Mouse (Mus musculus) midbrain, embryonic 15.5 days (tissue): ENCODE measurements at regions not wholly inside any gene's neighbourhood (a gene's known extent, or its start where the extent isn't known, plus 50 kb on each side); places are given as distances from the start of the nearest gene placed in this dataset.

ENCODE experiments used
- ATAC-seq: fragments of 200-750 bp; cut with Nextera tagmentation; replicated peaks from 2 replicates; pipeline ENCODE4 v1.8.0; 2017; ENCODE audit warnings: moderate TSS enrichment
- H3K27ac ChIP-seq: fragments of 300-500 bp; sonication (generic); 2 replicates; pipeline ENCODE4 v1.5.1; 2015; ENCODE audit warnings: mild to moderate bottlenecking, inconsistent platforms
- H3K27me3 ChIP-seq: fragments of 300-500 bp; sonication (generic); replicated peaks from 2 replicates; pipeline ENCODE4 v1.6.1; 2015; ENCODE audit warnings: inconsistent platforms
- H3K36me3 ChIP-seq: fragments of 300-500 bp; sonication (generic); replicated peaks from 2 replicates; pipeline ENCODE4 v1.6.1; 2015; ENCODE audit warnings: inconsistent platforms
- H3K4me1 ChIP-seq: fragments of 300-500 bp; sonication (generic); 2 replicates; pipeline ENCODE4 v1.6.1; 2015; ENCODE audit warnings: inconsistent platforms
- H3K4me2 ChIP-seq: fragments of 300-500 bp; sonication (generic); 2 replicates; pipeline ENCODE4 v1.6.1; 2015; ENCODE audit warnings: inconsistent platforms, mild to moderate bottlenecking, moderate library complexity
- H3K4me3 ChIP-seq: fragments of 300-500 bp; sonication (generic); 2 replicates; pipeline ENCODE4 v1.5.1; 2015; ENCODE audit warnings: mild to moderate bottlenecking, inconsistent platforms
- H3K9ac ChIP-seq: fragments of 300-500 bp; sonication (generic); 2 replicates; pipeline ENCODE4 v1.6.1; 2015; ENCODE audit warnings: mild to moderate bottlenecking, inconsistent platforms
- H3K9me3 ChIP-seq: fragments of 300-500 bp; sonication (generic); 2 replicates; pipeline ENCODE4 v1.6.1; 2016; ENCODE audit warnings: inconsistent platforms
- WGBS: fragments of 180-500 bp; shearing (Covaris S2); methylation state at CpG from one replicate; pipeline ENCODE4 v1.1.7; 2015; ENCODE audit warnings: mixed read lengths; 5-methylcytosine and 5-hydroxymethylcytosine counted together

DNA sequence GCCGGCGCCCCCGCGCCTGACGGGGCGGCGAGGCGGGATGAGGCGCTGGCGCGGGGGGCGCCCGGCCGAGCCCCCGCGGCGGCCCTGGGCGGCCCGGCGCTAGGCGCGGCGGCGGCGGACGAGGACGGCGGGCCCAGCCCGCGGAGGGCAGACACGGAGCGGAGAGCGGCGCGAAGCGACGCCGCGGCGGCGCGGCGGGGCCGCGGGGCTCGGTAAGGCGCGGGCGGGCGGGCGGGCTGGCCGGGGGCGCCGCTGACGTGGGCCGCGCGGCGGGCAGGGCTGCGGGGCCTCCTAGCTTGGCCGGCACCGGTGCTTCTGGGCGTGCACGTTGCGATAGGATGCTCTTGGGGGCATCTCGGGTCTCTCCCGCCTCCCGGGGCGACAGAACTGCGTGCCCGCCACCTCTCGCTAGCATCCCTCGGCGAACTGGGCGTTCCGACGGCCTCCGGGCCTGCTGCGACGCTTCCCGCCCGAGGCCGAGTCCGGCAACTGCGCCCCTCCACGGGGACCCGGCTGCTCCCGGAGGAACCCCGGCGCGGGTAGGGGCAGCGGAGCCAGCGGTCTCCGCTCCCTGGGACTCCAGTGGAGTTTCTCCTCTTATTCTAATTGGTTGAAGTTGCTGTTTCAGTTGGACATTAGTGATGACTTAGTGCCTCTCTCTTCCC is 83.3 kb upstream of the Arhgap32 start:
- Histone ChIP-seq H3K27me3 (no peaks in the 10 kb centered on the region), H3K9me3 (no peaks in the 10 kb centered on the region), H3K4me3 (peak overlapping the region; percentile 89), H3K4me2 (peak overlapping the region; percentile 77), H3K4me1 (peaks cover 23% of the 10 kb centered on the region), H3K36me3 (no peaks in the 10 kb centered on the region), H3K9ac (peak overlapping the region; percentile 83), H3K27ac (peak overlapping the region; percentile 94)
- WGBS, result under 1% methylated on average over 69 of the region's 94 CpGs
- peak; percentile 77 for ATAC-seq

GRCm38 (mm10) chr9:32033937-32034336 is 82.0 kb upstream of the Arhgap32 start:
- H3K36me3 ChIP-seq, result no peaks in the 10 kb centered on the region
- ATAC-seq, result no peak
- H3K4me3 ChIP-seq, result peak overlapping the region; percentile 89
- WGBS, result 11% methylated on average over 6 of the region's 6 CpGs
- no peaks in the 10 kb centered on the region for H3K27me3 ChIP-seq
- H3K27ac ChIP-seq, result no peak overlapping the region
- peaks cover 34% of the 10 kb centered on the region for H3K4me1 ChIP-seq
- peak overlapping the region; percentile 77 for H3K4me2 ChIP-seq
- peak overlapping the region; percentile 28; the same call in 1 of the 2 replicates for H3K9ac ChIP-seq
- H3K9me3 ChIP-seq, result no peaks in the 10 kb centered on the region

- H3K27ac ChIP-seq, result no peak overlapping the region
- H3K27me3 ChIP-seq, result no peaks in the 10 kb centered on the region
- 92% methylated on average over 2 of the region's 2 CpGs for WGBS
- no peaks in the 10 kb centered on the region for H3K36me3 ChIP-seq
- no peak overlapping the region for H3K4me2 ChIP-seq
- peaks cover 14% of the 10 kb centered on the region for H3K4me1 ChIP-seq
- H3K9me3 ChIP-seq, result no peaks in the 10 kb centered on the region
- H3K4me3 ChIP-seq, result no peak overlapping the region
- H3K9ac ChIP-seq, result no peak overlapping the region
- ATAC-seq, result no peak
Observed at GRCm38 (mm10) chr9:32039999-32040398, 75.9 kb upstream of the Arhgap32 start.

DNA sequence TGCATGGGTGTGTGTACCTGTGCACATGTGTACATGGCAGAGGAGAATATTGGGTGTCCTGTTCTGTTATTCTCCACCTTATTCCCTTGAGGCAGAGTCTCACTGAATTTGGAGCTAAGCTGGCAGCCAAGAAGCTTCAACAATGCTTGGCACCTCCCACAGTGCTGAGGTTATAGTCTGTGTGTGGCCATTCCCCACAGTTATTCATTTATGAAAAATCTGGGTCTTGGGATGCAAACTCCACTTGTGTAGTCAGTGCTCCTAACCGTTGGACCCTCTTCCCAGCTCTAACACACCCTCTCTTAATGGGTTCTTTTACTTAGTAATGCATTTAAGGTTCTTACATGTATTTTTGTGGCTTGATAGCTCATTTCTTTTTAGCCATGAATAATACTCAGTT is 72.6 kb upstream of the Arhgap32 start:
- H3K9ac ChIP-seq, result no peak overlapping the region
- no peak overlapping the region for H3K4me3 ChIP-seq
- 75% methylated on average over 1 of the region's 1 CpGs for WGBS
- no peaks in the 10 kb centered on the region for H3K27me3 ChIP-seq
- H3K4me1 ChIP-seq, result peaks cover 7% of the 10 kb centered on the region; the same call in 1 of the 2 replicates
- no peaks in the 10 kb centered on the region for H3K9me3 ChIP-seq
- no peak for ATAC-seq
- H3K4me2 ChIP-seq, result no peak overlapping the region
- H3K27ac ChIP-seq, result no peak overlapping the region
- no peaks in the 10 kb centered on the region for H3K36me3 ChIP-seq

GRCm38 (mm10) chr9:32046791-32047190 is 69.1 kb upstream of the Arhgap32 start:
- Histone ChIP-seq H3K4me2 (no peak overlapping the region), H3K36me3 (no peaks in the 10 kb centered on the region), H3K27me3 (no peaks in the 10 kb centered on the region), H3K27ac (no peak overlapping the region), H3K9ac (no peak overlapping the region), H3K4me3 (no peak overlapping the region), H3K4me1 (peaks cover 4% of the 10 kb centered on the region; the same call in 1 of the 2 replicates), H3K9me3 (no peaks in the 10 kb centered on the region)
- ATAC-seq, result no peak
- 96% methylated on average over 3 of the region's 3 CpGs for WGBS

DNA sequence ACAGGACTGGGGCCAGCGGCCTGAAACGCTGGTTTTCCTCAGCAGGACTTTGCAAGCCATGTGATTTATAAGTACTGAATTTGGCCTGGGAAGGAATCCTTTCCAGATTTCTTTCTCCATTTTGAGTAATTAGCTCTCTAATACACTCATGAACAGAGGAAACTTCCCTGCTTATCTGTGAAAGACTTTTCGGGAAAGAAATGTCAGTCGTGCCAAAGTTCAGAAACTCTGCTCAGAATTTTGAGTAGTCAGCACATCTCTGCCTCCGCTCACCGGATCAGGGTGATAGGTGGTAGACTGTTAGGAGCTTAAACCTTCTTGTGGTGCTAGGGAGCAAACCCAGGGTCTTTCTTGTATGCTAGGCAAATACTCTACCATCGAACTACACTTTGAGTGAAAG is 67.0 kb upstream of the Arhgap32 start:
- Histone ChIP-seq H3K9me3 (no peaks in the 10 kb centered on the region), H3K27ac (no peak overlapping the region), H3K4me3 (no peak overlapping the region), H3K4me2 (no peak overlapping the region), H3K9ac (no peak overlapping the region), H3K36me3 (no peaks in the 10 kb centered on the region), H3K27me3 (no peaks in the 10 kb centered on the region), H3K4me1 (peaks cover 7% of the 10 kb centered on the region)
- WGBS, result 77% methylated on average over 7 of the region's 7 CpGs
- no peak for ATAC-seq

- H3K4me2 ChIP-seq, result no peak overlapping the region
- no peaks in the 10 kb centered on the region for H3K36me3 ChIP-seq
- peaks cover 11% of the 10 kb centered on the region for H3K4me1 ChIP-seq
- 87% methylated on average over 6 of the region's 6 CpGs for WGBS
- H3K9me3 ChIP-seq, result no peaks in the 10 kb centered on the region
- H3K4me3 ChIP-seq, result no peak overlapping the region
- no peak overlapping the region for H3K9ac ChIP-seq
- no peak overlapping the region for H3K27ac ChIP-seq
- ATAC-seq, result no peak
- no peaks in the 10 kb centered on the region for H3K27me3 ChIP-seq
Observed at GRCm38 (mm10) chr9:32049546-32049945, 66.4 kb upstream of the Arhgap32 start.

- Histone ChIP-seq H3K9ac (no peak overlapping the region), H3K4me1 (peaks cover 7% of the 10 kb centered on the region), H3K4me2 (no peak overlapping the region), H3K27me3 (no peaks in the 10 kb centered on the region), H3K27ac (no peak overlapping the region), H3K36me3 (no peaks in the 10 kb centered on the region), H3K9me3 (no peaks in the 10 kb centered on the region), H3K4me3 (no peak overlapping the region)
- 59% methylated on average over 4 of the region's 4 CpGs for WGBS
- no peak for ATAC-seq
Observed at GRCm38 (mm10) chr9:32053886-32054615, 61.9 kb upstream of the Arhgap32 start.

DNA sequence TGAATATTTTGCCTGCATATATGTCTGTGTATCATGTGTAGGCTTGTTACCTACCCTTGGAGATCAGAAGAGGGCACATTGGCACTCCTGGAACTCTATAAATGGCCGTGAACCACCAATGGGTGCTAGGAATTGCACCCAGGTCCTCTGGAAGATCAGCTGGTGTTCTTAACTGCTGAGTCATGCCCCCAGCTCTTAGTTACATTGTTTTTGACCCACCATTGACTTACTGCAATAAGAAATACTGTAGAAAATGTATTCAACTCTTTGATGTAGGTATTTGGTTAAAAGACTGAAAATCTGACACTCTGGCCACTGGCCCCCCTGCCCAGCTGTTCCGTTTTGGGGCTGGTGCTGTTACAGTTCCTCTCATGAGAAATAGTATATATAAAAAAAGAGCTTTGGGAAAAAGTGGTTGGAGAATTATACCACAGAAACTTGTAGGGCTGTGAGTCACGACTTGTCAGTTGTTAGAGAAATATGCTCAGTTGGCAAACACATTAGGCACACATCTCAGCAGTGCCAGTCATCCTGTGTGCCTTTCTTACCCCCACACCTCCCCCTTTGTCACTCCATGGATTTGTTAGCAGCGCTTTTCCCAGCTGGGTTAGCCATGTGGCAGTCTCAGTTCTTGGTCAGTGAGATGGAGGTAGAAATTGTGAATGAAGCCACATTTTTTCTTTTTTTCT is 58.4 kb upstream of the Arhgap32 start:
- Histone ChIP-seq H3K4me3 (no peak overlapping the region), H3K27ac (no peak overlapping the region), H3K9ac (no peak overlapping the region), H3K4me1 (peaks cover 6% of the 10 kb centered on the region), H3K4me2 (no peak overlapping the region), H3K36me3 (no peaks in the 10 kb centered on the region), H3K27me3 (no peaks in the 10 kb centered on the region), H3K9me3 (no peaks in the 10 kb centered on the region)
- ATAC-seq, result no peak
- 89% methylated on average over 4 of the region's 4 CpGs for WGBS

- Histone ChIP-seq H3K4me3 (no peak overlapping the region), H3K9me3 (no peaks in the 10 kb centered on the region), H3K27me3 (no peaks in the 10 kb centered on the region), H3K27ac (no peak overlapping the region), H3K4me1 (peaks cover 3% of the 10 kb centered on the region; the same call in 1 of the 2 replicates), H3K9ac (no peak overlapping the region), H3K4me2 (no peak overlapping the region), H3K36me3 (no peaks in the 10 kb centered on the region)
- WGBS, result 75% methylated on average over 4 of the region's 4 CpGs
- no peak for ATAC-seq
Observed at GRCm38 (mm10) chr9:32062740-32063139, 53.2 kb upstream of the Arhgap32 start.

GRCm38 (mm10) chr9:32063541-32063940 is 52.4 kb upstream of the Arhgap32 start:
- Histone ChIP-seq H3K4me3 (no peak overlapping the region), H3K9me3 (no peaks in the 10 kb centered on the region), H3K36me3 (no peaks in the 10 kb centered on the region), H3K4me2 (no peak overlapping the region), H3K27ac (no peak overlapping the region), H3K9ac (no peak overlapping the region), H3K27me3 (no peaks in the 10 kb centered on the region), H3K4me1 (peaks cover 3% of the 10 kb centered on the region; the same call in 1 of the 2 replicates)
- ATAC-seq, result no peak
- 58% methylated on average over 6 of the region's 6 CpGs for WGBS

DNA sequence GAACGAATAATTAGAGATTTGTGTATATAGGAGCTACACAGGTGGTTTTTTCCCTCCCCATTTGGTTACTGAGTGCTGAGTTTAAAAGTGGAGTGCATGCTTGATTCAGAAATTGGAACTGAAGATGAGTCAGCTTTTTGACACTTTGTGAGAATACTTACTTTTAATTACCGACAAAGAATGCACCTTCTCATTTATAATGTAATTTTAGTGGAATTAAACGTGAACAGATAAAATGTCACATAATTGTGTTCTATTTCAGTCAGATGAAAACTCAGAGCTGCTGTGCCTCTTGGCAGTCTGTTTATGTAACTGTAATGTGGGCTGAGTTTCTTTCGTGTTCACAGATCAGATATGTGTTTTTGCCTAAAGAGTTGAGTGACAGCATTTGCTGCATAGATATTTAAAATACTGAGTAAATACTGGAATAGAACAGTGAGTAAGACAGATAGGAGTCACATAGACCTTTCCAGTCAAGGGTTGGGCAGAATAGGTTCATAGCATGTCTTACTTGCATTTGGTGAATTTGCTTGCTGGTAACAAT is 51.9 kb upstream of the Arhgap32 start:
- H3K4me1 ChIP-seq, result peaks cover 3% of the 10 kb centered on the region; the same call in 1 of the 2 replicates
- H3K4me3 ChIP-seq, result no peak overlapping the region
- no peaks in the 10 kb centered on the region for H3K9me3 ChIP-seq
- ATAC-seq, result no peak
- WGBS, result 88% methylated on average over 4 of the region's 4 CpGs
- H3K36me3 ChIP-seq, result no peaks in the 10 kb centered on the region
- H3K9ac ChIP-seq, result no peak overlapping the region
- H3K27ac ChIP-seq, result no peak overlapping the region
- no peak overlapping the region for H3K4me2 ChIP-seq
- no peaks in the 10 kb centered on the region for H3K27me3 ChIP-seq
